Mouse (Mus musculus): ENCODE results near the gene Gm2115. TPM values are rescaled to one million over a fixed set of nuclear protein-coding genes. Genes with fewer than 3 reads are reported as not detected.

The Gm2115 gene
- total RNA-seq, 1 experiment, result 0.36 TPM

GRCm38 (mm10) chr7:84532795-84533194 is 4.0 kb downstream of the Gm2115 start:
- no peak for TF ChIP-seq CHD2 (IDR thresholded peaks at IDR 0.05; ENCODE audit: low read depth, low read length)
- no peak for TF ChIP-seq HCFC1 (IDR thresholded peaks at IDR 0.05; ENCODE audit: borderline replicate concordance, insufficient read depth, low read length)
- no peak for TF ChIP-seq MAFK (IDR thresholded peaks at IDR 0.05; ENCODE audit: insufficient read depth, low read depth, low read length)
- no peak for TF ChIP-seq ZNF384 (IDR thresholded peaks at IDR 0.05; ENCODE audit: low read depth, low read length)
- TF ChIP-seq ZC3H11A (IDR thresholded peaks at IDR 0.05; ENCODE audit: borderline replicate concordance, low read depth, low read length), result no peak
- Histone ChIP-seq H3K4me1 (ENCODE audit: control insufficient read depth in 2 of 2, insufficient read depth in 2 of 2, low read length in 2 of 2, poor library complexity in 1 of 2) (no peaks in the 10 kb centered on the region), H3K4me3 (ENCODE audit: insufficient read depth in 1 of 2, low read depth in 1 of 2, low read length in 2 of 2, poor library complexity in 1 of 2, severe bottlenecking in 1 of 2) (no peak overlapping the region), H3K36me3 (ENCODE audit: control insufficient read depth, insufficient read depth, low read length, poor library complexity, severe bottlenecking) (no peaks in the 10 kb centered on the region), H3K27ac (ENCODE audit: insufficient read depth, low read depth, low read length, poor library complexity, severe bottlenecking) (no peak overlapping the region), H3K9me3 (ENCODE audit: control insufficient read depth, insufficient read depth, low read depth, low read length) (no peaks in the 10 kb centered on the region), H3K9ac (ENCODE audit: insufficient read depth, low read depth, low read length, poor library complexity, severe bottlenecking) (no peak overlapping the region)
- in situ Hi-C loops (cut with MboI; ENCODE audit: low sequenced_read_pairs in 2 of 2, unreplicated experiment in 2 of 2), result no loop called here
- DNase-seq (ENCODE audit: low read depth, low spot score), result no peak

- Histone ChIP-seq H3K4me1 (ENCODE audit: control insufficient read depth in 2 of 2, insufficient read depth in 2 of 2, low read length in 2 of 2, poor library complexity in 1 of 2) (no peaks in the 10 kb centered on the region), H3K9ac (ENCODE audit: insufficient read depth, low read depth, low read length, poor library complexity, severe bottlenecking) (no peak overlapping the region), H3K27ac (ENCODE audit: insufficient read depth, low read depth, low read length, poor library complexity, severe bottlenecking) (no peak overlapping the region), H3K9me3 (ENCODE audit: control insufficient read depth, insufficient read depth, low read depth, low read length) (no peaks in the 10 kb centered on the region), H3K4me3 (ENCODE audit: insufficient read depth in 1 of 2, low read depth in 1 of 2, low read length in 2 of 2, poor library complexity in 1 of 2, severe bottlenecking in 1 of 2) (no peak overlapping the region), H3K36me3 (ENCODE audit: control insufficient read depth, insufficient read depth, low read length, poor library complexity, severe bottlenecking) (no peaks in the 10 kb centered on the region)
- in situ Hi-C loops (cut with MboI; ENCODE audit: low sequenced_read_pairs in 2 of 2, unreplicated experiment in 2 of 2), result no loop called here
- no peak for DNase-seq (ENCODE audit: low read depth, low spot score)
- TF ChIP-seq ZNF384 (IDR thresholded peaks at IDR 0.05; ENCODE audit: low read depth, low read length), result no peak
- TF ChIP-seq CHD2 (IDR thresholded peaks at IDR 0.05; ENCODE audit: low read depth, low read length), result no peak
- no peak for TF ChIP-seq ZC3H11A (IDR thresholded peaks at IDR 0.05; ENCODE audit: borderline replicate concordance, low read depth, low read length)
- TF ChIP-seq HCFC1 (IDR thresholded peaks at IDR 0.05; ENCODE audit: borderline replicate concordance, insufficient read depth, low read length), result no peak
- no peak for TF ChIP-seq MAFK (IDR thresholded peaks at IDR 0.05; ENCODE audit: insufficient read depth, low read depth, low read length)
Observed at GRCm38 (mm10) chr7:84534632-84535031, 5.9 kb downstream of the Gm2115 start.

DNA sequence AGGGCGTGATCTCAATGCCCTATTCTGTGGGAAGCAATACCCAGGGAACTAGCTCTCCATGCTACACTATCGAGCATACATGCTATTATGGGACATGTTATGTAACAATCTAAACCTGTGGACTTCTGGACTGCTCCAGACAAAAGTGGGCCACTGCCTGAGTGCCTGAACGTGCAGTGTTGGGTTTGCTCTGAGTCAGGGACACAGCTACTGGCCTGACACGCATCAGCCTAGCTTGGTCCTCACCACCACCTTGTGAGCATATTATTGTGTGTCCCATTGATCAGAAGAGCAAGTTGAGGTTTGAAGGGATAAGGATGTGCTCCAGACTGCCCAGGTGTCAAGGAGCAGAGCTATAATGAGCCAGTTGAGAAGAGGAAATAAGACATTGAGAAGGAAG is 16.2 kb downstream of the Gm2115 start:
- DNase-seq (ENCODE audit: low read depth, low spot score), result no peak
- TF ChIP-seq ZNF384 (IDR thresholded peaks at IDR 0.05; ENCODE audit: low read depth, low read length) (no peak), HCFC1 (IDR thresholded peaks at IDR 0.05; ENCODE audit: borderline replicate concordance, insufficient read depth, low read length) (no peak), ZC3H11A (IDR thresholded peaks at IDR 0.05; ENCODE audit: borderline replicate concordance, low read depth, low read length) (no peak), MAFK (IDR thresholded peaks at IDR 0.05; ENCODE audit: insufficient read depth, low read depth, low read length) (no peak), CHD2 (IDR thresholded peaks at IDR 0.05; ENCODE audit: low read depth, low read length) (no peak)
- Histone ChIP-seq H3K27ac (ENCODE audit: insufficient read depth, low read depth, low read length, poor library complexity, severe bottlenecking) (no peak overlapping the region), H3K36me3 (ENCODE audit: control insufficient read depth, insufficient read depth, low read length, poor library complexity, severe bottlenecking) (no peaks in the 10 kb centered on the region), H3K4me1 (ENCODE audit: control insufficient read depth in 2 of 2, insufficient read depth in 2 of 2, low read length in 2 of 2, poor library complexity in 1 of 2) (no peaks in the 10 kb centered on the region), H3K9me3 (ENCODE audit: control insufficient read depth, insufficient read depth, low read depth, low read length) (no peaks in the 10 kb centered on the region), H3K4me3 (ENCODE audit: insufficient read depth in 1 of 2, low read depth in 1 of 2, low read length in 2 of 2, poor library complexity in 1 of 2, severe bottlenecking in 1 of 2) (no peak overlapping the region), H3K9ac (ENCODE audit: insufficient read depth, low read depth, low read length, poor library complexity, severe bottlenecking) (no peak overlapping the region)
- in situ Hi-C loops (cut with MboI; ENCODE audit: low sequenced_read_pairs in 2 of 2, unreplicated experiment in 2 of 2), result no loop called here

GRCm38 (mm10) chr7:84546667-84547066 is 17.9 kb downstream of the Gm2115 start:
- Histone ChIP-seq H3K9ac (ENCODE audit: insufficient read depth, low read depth, low read length, poor library complexity, severe bottlenecking) (no peak overlapping the region), H3K27ac (ENCODE audit: insufficient read depth, low read depth, low read length, poor library complexity, severe bottlenecking) (no peak overlapping the region), H3K4me3 (ENCODE audit: insufficient read depth in 1 of 2, low read depth in 1 of 2, low read length in 2 of 2, poor library complexity in 1 of 2, severe bottlenecking in 1 of 2) (no peak overlapping the region), H3K4me1 (ENCODE audit: control insufficient read depth in 2 of 2, insufficient read depth in 2 of 2, low read length in 2 of 2, poor library complexity in 1 of 2) (no peaks in the 10 kb centered on the region), H3K36me3 (ENCODE audit: control insufficient read depth, insufficient read depth, low read length, poor library complexity, severe bottlenecking) (no peaks in the 10 kb centered on the region), H3K9me3 (ENCODE audit: control insufficient read depth, insufficient read depth, low read depth, low read length) (no peaks in the 10 kb centered on the region)
- in situ Hi-C loops (cut with MboI; ENCODE audit: low sequenced_read_pairs in 2 of 2, unreplicated experiment in 2 of 2), result no loop called here
- no peak for DNase-seq (ENCODE audit: low read depth, low spot score)
- TF ChIP-seq MAFK (IDR thresholded peaks at IDR 0.05; ENCODE audit: insufficient read depth, low read depth, low read length), result no peak

DNA sequence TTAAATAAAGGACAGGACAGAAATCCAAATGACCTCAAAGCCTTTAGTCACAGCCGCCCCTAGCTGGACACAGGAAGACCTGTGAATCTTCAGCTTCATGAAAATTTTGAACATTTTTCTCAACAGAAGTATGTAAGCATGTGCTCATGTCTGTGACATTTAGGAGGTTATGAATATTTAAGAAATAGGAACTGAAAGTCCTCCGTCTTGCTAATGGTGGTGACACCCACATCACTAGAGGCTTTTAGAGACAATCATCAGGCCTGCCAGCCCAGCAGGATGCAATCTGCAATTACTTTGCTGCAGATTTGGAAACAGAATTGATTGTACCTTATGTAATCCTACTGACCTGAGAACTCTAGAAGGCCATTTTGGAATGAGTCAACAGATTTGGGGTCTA is 22.7 kb downstream of the Gm2115 start:
- Histone ChIP-seq H3K9ac (ENCODE audit: insufficient read depth, low read depth, low read length, poor library complexity, severe bottlenecking) (no peak overlapping the region), H3K27ac (ENCODE audit: insufficient read depth, low read depth, low read length, poor library complexity, severe bottlenecking) (no peak overlapping the region), H3K9me3 (ENCODE audit: control insufficient read depth, insufficient read depth, low read depth, low read length) (no peaks in the 10 kb centered on the region), H3K4me1 (ENCODE audit: control insufficient read depth in 2 of 2, insufficient read depth in 2 of 2, low read length in 2 of 2, poor library complexity in 1 of 2) (no peaks in the 10 kb centered on the region), H3K36me3 (ENCODE audit: control insufficient read depth, insufficient read depth, low read length, poor library complexity, severe bottlenecking) (no peaks in the 10 kb centered on the region), H3K4me3 (ENCODE audit: insufficient read depth in 1 of 2, low read depth in 1 of 2, low read length in 2 of 2, poor library complexity in 1 of 2, severe bottlenecking in 1 of 2) (no peak overlapping the region)
- TF ChIP-seq ZNF384 (IDR thresholded peaks at IDR 0.05; ENCODE audit: low read depth, low read length) (no peak), HCFC1 (IDR thresholded peaks at IDR 0.05; ENCODE audit: borderline replicate concordance, insufficient read depth, low read length) (no peak), ZC3H11A (IDR thresholded peaks at IDR 0.05; ENCODE audit: borderline replicate concordance, low read depth, low read length) (no peak), MAFK (IDR thresholded peaks at IDR 0.05; ENCODE audit: insufficient read depth, low read depth, low read length) (no peak), CHD2 (IDR thresholded peaks at IDR 0.05; ENCODE audit: low read depth, low read length) (no peak)
- in situ Hi-C loops (cut with MboI; ENCODE audit: low sequenced_read_pairs in 2 of 2, unreplicated experiment in 2 of 2), result no loop called here
- DNase-seq (ENCODE audit: low read depth, low spot score), result no peak

Measured in ES-E14 (cell line).